Mouse (Mus musculus) heart, adult 2 months (tissue): ENCODE results near the gene Vmn1r5.

Experiments used
- CTCF ChIP-seq: fragments of 200-600 bp; IDR thresholded peaks from 2 replicates; pipeline ENCODE4 v1.8.1; 2022; ENCODE audit warnings: antibody characterized with exemption, mild to moderate bottlenecking, moderate library complexity
- EP300 ChIP-seq: fragments of 200-500 bp; IDR thresholded peaks from 2 replicates; pipeline ENCODE4 v1.6.1; 2011; ENCODE audit warnings: low read depth, low read length, control low read depth; ENCODE audit not compliant: insufficient read depth
- POLR2A ChIP-seq: fragments of 200-500 bp; IDR thresholded peaks from 2 replicates; pipeline ENCODE4 v1.6.1; 2011; ENCODE audit warnings: mild to moderate bottlenecking, low read depth, low read length, control low read depth; ENCODE audit not compliant: insufficient read depth

DNA sequence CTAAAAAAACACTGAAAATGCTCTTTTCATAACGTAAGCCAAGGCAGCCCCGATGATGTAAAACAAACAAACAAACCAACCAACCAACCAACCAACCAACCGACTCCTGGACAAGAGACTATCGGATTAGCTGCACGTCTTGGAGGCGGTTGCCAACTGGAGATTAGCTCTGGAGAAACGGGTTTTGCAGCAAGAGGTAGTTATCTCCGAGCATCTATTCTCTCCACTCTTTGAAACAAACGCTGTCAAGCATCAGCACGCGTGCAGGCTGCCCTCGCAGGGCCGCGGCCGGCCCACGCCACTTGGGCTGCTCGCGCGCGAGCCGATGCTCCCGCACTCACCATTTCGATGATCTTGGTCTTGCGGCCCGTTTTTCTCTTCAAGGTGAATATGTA, 46.7 kb upstream of the Vmn1r5 start:
- no peak for TF ChIP-seq POLR2A
- TF ChIP-seq CTCF: no peak
- 0 out of 2 replicates have a peak, but pooled peaks have one; percentile 15 for TF ChIP-seq EP300
